Mouse (Mus musculus) embryonic facial prominence, embryonic 11.5 days (tissue): ENCODE data around the gene Vps52. TPM values are rescaled to one million over a fixed set of nuclear protein-coding genes. Genes with fewer than 3 reads are reported as not detected.

ENCODE experiments used
- ATAC-seq: fragments of 200-750 bp; cut with Nextera tagmentation; replicated peaks from 2 replicates; pipeline ENCODE4 v1.8.0; 2017; ENCODE audit warnings: low read depth; ENCODE audit not compliant: insufficient number of reproducible peaks, low FRiP score, low TSS enrichment
- DNase-seq: peaks from one replicate; pipeline ENCODE4 v3.0.0-alpha.2; 2015; ENCODE audit warnings: low spot score
- H3K27ac ChIP-seq: fragments of 300-500 bp; sonication (generic); replicated peaks from 2 replicates; pipeline ENCODE4 v1.5.1; 2014; ENCODE audit warnings: mild to moderate bottlenecking, low read depth, low read length, control low read depth
- H3K27me3 ChIP-seq: fragments of 300-500 bp; sonication (generic); 2 replicates; pipeline ENCODE4 v1.6.1; 2014; ENCODE audit warnings: mild to moderate bottlenecking, low read length, moderate library complexity, mixed read lengths; ENCODE audit not compliant: control insufficient read depth, insufficient read depth
- H3K36me3 ChIP-seq: fragments of 300-500 bp; sonication (generic); replicated peaks from 2 replicates; pipeline ENCODE4 v1.6.1; 2014; ENCODE audit warnings: low read depth, mild to moderate bottlenecking, low read length, moderate library complexity, mixed read lengths; ENCODE audit not compliant: control insufficient read depth, insufficient read depth
- H3K4me1 ChIP-seq: fragments of 300-500 bp; sonication (generic); 2 replicates; pipeline ENCODE4 v1.6.1; 2014; ENCODE audit warnings: low read length, mixed read lengths; ENCODE audit not compliant: control insufficient read depth, insufficient read depth
- H3K4me2 ChIP-seq: fragments of 300-500 bp; sonication (generic); 2 replicates; pipeline ENCODE4 v1.6.1; 2014; ENCODE audit warnings: low read depth, mild to moderate bottlenecking, control low read depth, low read length, moderate library complexity
- H3K4me3 ChIP-seq: fragments of 300-500 bp; sonication (generic); 2 replicates; pipeline ENCODE4 v1.5.1; 2014; ENCODE audit warnings: low read depth, low read length, control low read depth
- H3K9ac ChIP-seq: fragments of 300-500 bp; sonication (generic); replicated peaks from 2 replicates; pipeline ENCODE4 v1.6.1; 2014; ENCODE audit warnings: mild to moderate bottlenecking, control low read depth, low read length
- H3K9me3 ChIP-seq: fragments of 300-500 bp; sonication (generic); replicated peaks from 2 replicates; pipeline ENCODE4 v1.6.1; 2016; ENCODE audit warnings: mild to moderate bottlenecking, low read length, inconsistent platforms, mixed read lengths; ENCODE audit not compliant: control insufficient read depth
- WGBS: fragments of 180-500 bp; shearing (Covaris S2); extraction: QIAGEN DNeasy Blood & Tissue Kit; methylation state at CpG from one replicate; pipeline ENCODE4 v1.1.7; 2014; 5-methylcytosine and 5-hydroxymethylcytosine counted together
- polyA plus RNA-seq: library from polyadenylated mRNA; unstranded; fragments of >200 nt; fragmentation: Nextera tagmentation; extraction: Ambion mirVana; gene quantifications from 2 replicates; pipeline ENCODE4 v1.2.1, GENCODE M21; 2014

Vps52 gene
- polyA plus RNA-seq, 1 experiment from 2014 or later: 27.7 TPM

DNA sequence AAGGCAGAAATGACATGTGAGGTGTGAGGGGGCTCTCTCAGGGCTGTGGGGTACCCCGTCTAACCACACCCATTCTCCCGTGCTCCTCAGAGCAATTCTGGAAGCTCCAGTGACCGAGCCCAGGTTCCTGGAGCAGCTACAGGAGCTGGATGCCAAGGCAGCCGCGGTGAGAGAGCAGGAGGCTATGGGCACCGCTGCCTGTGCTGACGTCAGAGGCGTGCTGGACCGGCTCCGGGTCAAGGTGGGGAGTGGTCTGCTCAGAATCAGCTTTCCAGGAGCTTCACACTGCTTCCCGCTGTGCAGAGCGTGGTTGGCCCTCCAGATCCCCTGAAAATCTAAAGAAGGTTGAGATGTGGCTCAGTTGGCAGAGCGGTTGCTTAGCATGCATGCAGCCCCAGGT is 3.5 kb downstream of the Vps52 start:
- Histone ChIP-seq H3K9me3 (no peaks in the 10 kb centered on the region), H3K4me1 (peaks cover 5% of the 10 kb centered on the region; the same call in 1 of the 2 replicates), H3K27me3 (no peaks in the 10 kb centered on the region), H3K4me3 (no peak overlapping the region), H3K9ac (no peak overlapping the region), H3K4me2 (no peak overlapping the region), H3K27ac (no peak overlapping the region), H3K36me3 (peaks cover 2% of the 10 kb centered on the region; the same call in 1 of the 2 replicates)
- DNase-seq (no peak), ATAC-seq (no peak)
- WGBS: 97% methylated on average over 13 of the region's 13 CpGs

DNA sequence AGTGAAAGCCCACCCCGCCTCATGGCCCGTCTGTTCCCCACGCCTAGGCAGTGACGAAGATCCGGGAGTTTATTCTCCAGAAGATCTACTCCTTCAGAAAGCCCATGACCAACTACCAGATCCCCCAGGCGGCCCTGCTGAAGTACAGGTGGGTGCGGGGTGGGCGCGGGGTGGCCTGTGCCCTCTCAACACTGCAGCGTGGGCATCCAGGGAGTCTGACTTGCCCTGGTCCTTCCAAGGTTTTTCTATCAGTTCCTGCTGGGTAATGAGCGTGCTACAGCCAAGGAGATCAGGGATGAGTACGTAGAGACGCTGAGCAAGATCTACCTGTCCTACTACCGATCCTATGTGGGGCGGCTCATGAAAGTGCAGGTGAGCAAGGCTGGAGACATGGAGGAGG is 4.3 kb downstream of the Vps52 start:
- Histone ChIP-seq H3K4me3 (no peak overlapping the region), H3K4me1 (no peaks in the 10 kb centered on the region), H3K27ac (no peak overlapping the region), H3K36me3 (peaks cover 2% of the 10 kb centered on the region; the same call in 1 of the 2 replicates), H3K27me3 (no peaks in the 10 kb centered on the region), H3K4me2 (no peak overlapping the region), H3K9me3 (no peaks in the 10 kb centered on the region), H3K9ac (no peak overlapping the region)
- ATAC-seq (no peak), DNase-seq (no peak)
- 92% methylated on average over 15 of the region's 15 CpGs for WGBS

DNA sequence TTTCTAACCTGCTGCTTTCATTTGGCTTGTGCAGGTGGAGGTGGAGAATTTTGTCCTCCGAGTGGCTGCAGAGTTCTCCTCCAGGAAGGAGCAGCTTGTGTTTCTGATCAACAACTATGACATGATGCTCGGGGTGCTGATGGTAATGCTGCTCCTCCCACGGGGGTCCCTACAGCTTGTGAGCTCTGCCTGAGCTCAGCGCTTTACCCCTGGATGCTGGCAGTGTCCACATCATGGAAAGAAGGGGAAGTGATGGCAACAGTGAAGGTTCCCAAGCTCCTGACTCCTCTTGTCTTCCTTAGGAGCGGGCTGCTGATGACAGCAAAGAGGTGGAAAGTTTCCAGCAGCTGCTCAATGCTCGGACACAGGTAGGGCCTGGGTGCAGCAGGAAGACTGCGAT is 7.3 kb downstream of the Vps52 start:
- H3K9me3 ChIP-seq: no peaks in the 10 kb centered on the region
- no peak overlapping the region for H3K4me2 ChIP-seq
- 93% methylated on average over 7 of the region's 7 CpGs for WGBS
- H3K4me1 ChIP-seq: no peaks in the 10 kb centered on the region
- H3K27me3 ChIP-seq: no peaks in the 10 kb centered on the region
- peaks cover 2% of the 10 kb centered on the region; the same call in 1 of the 2 replicates for H3K36me3 ChIP-seq
- no peak overlapping the region for H3K27ac ChIP-seq
- ATAC-seq (no peak), DNase-seq (no peak)
- no peak overlapping the region for H3K4me3 ChIP-seq
- H3K9ac ChIP-seq: no peak overlapping the region

DNA sequence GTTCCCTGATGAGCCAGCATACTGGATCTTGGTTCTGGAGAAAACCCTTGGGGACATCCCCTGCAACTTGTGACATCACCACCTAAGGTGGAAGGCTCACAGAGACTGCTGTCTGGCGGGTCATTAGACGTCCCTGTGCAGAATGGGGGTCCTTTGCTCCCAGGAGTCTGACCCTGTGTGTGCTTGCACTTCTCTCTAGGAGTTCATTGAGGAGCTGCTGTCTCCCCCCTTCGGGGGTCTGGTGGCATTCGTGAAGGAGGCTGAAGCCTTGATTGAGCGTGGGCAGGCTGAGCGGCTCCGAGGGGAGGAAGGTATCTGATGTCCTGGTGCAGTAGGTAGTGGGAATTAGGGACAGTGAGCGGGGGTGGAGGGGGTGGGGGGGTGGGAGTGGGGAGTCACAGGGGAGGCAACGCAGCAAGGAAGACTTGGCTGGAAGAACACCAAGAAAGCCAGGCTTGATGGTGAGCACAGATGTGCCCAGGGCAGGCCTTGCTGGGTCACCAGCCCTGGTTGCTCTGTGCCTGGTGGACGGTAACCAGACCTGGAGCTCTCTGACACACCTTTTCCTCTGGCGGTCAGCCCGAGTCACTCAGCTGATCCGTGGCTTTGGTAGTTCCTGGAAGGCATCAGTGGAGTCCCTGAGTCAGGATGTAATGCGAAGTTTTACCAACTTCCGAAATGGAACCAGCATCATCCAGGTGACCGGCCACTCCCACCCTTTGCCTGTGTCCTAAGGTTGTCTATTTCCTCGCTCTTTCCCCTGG is 9.7 kb downstream of the Vps52 start:
- Histone ChIP-seq H3K9me3 (no peaks in the 10 kb centered on the region), H3K4me1 (no peaks in the 10 kb centered on the region), H3K4me2 (no peak overlapping the region), H3K4me3 (no peak overlapping the region), H3K27me3 (no peaks in the 10 kb centered on the region), H3K27ac (no peak overlapping the region), H3K36me3 (no peaks in the 10 kb centered on the region), H3K9ac (no peak overlapping the region)
- 87% methylated on average over 17 of the region's 17 CpGs for WGBS
- no peak for DNase-seq
- ATAC-seq: no peak

DNA sequence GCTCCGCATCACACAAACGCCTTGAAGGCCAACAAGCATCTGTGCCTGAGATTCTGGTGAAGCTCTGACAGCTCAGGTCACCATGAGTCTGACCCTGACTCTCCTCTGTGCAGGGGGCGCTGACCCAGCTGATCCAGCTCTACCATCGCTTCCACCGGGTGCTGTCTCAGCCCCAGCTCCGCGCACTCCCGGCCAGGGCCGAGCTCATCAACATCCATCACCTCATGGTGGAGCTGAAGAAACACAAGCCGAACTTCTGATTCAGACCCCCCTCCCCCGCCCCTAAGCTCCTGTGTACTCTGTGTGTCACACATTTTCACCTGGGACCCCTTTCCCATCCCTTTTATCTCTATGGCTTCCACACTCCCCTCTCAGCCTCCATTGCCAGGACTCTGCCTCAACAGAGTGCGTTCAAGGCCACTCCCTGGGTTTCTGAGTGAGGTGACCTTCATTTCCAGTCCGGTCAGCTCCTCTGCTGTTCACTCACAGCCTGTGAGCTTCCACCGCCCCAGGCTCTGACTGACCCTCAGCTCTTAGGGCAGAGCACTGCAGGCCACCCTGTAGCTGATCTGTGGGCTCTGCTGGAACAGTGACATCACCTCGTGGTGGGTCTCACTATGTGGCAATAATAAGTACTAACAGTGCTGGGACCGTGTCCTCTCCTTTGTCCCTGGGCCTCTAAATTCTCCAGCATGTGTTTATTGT is 10.4 kb downstream of the Vps52 start:
- ATAC-seq: no peak
- Histone ChIP-seq H3K4me3 (no peak overlapping the region), H3K27ac (no peak overlapping the region), H3K4me2 (no peak overlapping the region), H3K36me3 (no peaks in the 10 kb centered on the region), H3K4me1 (no peaks in the 10 kb centered on the region), H3K27me3 (no peaks in the 10 kb centered on the region), H3K9ac (no peak overlapping the region), H3K9me3 (no peaks in the 10 kb centered on the region)
- no peak for DNase-seq
- 88% methylated on average over 16 of the region's 16 CpGs for WGBS

DNA sequence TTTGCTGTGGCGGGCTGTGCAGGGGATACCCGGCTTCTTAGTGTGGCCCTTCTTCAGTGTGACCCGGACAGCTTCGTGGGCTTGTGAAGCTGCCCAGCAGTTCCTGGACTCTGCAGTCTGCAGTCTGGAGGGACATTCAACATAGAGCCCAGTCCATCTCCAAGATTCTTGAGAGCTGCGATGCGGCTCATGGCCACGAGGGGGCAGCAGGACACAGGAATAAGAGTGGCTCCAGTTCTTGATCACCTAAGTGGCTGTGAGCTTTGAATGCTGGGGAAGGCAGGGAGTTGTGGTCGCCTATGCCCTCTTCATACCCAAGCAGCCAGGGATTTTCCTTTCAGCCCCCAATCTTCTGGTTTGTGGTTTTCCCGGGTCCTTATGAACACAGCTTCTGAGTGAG is 12.9 kb downstream of the Vps52 start:
- ATAC-seq: peak; percentile 31; the same call in 1 of the 2 replicates
- H3K4me2 ChIP-seq: no peak overlapping the region
- H3K4me3 ChIP-seq: no peak overlapping the region
- no peaks in the 10 kb centered on the region for H3K27me3 ChIP-seq
- no peak overlapping the region for H3K27ac ChIP-seq
- peak; percentile 89 for DNase-seq
- H3K9me3 ChIP-seq: no peaks in the 10 kb centered on the region
- WGBS: 4% methylated on average over 9 of the region's 9 CpGs
- H3K36me3 ChIP-seq: no peaks in the 10 kb centered on the region
- H3K9ac ChIP-seq: no peak overlapping the region
- no peaks in the 10 kb centered on the region for H3K4me1 ChIP-seq

DNA sequence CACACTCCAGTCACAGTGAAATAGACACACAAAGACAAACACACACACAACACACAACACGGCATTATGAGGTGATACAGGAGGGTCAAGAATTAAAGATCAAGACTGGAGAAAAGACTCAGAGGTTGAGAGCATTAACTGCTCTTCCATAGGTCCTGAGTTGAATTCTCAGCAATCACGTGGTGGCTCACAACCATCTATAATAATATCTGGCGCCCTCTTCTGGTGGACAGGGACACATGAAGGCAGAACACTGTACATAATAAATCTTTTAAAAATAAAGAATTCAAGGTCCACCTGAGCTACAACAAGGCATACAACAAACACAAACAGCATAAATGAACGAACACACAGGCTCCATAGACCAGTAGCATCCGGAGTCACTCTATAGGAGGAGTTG is 13.3 kb downstream of the Vps52 start:
- no peak overlapping the region for H3K4me2 ChIP-seq

DNA sequence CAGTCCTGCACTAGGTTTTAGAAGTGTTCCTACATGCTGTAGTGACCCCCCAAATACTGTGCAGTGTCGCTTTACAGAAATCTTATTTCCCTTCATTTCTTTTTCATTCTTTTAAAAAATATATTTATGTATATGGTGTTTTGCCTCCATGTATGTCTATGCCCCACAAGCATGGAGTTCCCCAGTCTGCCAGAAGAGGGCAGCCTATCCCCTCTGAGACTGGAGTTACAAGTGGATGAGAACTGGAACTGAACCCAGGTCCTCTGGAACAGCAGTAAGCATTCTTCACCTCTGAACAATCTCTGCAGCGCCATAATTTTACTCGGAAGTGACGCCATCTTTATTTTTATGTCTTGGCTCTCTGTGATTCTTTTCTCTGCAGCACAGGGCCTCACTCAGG is 13.8 kb downstream of the Vps52 start:
- DNase-seq (no peak), ATAC-seq (no peak)
- Histone ChIP-seq H3K9ac (no peak overlapping the region), H3K36me3 (no peaks in the 10 kb centered on the region), H3K27ac (no peak overlapping the region), H3K4me3 (no peak overlapping the region), H3K4me1 (no peaks in the 10 kb centered on the region), H3K27me3 (no peaks in the 10 kb centered on the region), H3K4me2 (no peak overlapping the region), H3K9me3 (no peaks in the 10 kb centered on the region)
- WGBS: 73% methylated on average over 4 of the region's 4 CpGs

More for the DNA sequence above, 13.3 kb downstream of the Vps52 start:
- H3K4me1 ChIP-seq: no peaks in the 10 kb centered on the region
- H3K36me3 ChIP-seq: no peaks in the 10 kb centered on the region
- no peak overlapping the region for H3K27ac ChIP-seq
- H3K4me3 ChIP-seq: no peak overlapping the region
- WGBS: 26% methylated on average over 5 of the region's 5 CpGs
- ATAC-seq (peak; percentile 55), DNase-seq (peak; percentile 68)
- H3K9me3 ChIP-seq: no peaks in the 10 kb centered on the region
- no peak overlapping the region for H3K9ac ChIP-seq
- no peaks in the 10 kb centered on the region for H3K27me3 ChIP-seq
